ENCODE assay signal across 16 mouse cellular contexts in the genomic region with DNA sequence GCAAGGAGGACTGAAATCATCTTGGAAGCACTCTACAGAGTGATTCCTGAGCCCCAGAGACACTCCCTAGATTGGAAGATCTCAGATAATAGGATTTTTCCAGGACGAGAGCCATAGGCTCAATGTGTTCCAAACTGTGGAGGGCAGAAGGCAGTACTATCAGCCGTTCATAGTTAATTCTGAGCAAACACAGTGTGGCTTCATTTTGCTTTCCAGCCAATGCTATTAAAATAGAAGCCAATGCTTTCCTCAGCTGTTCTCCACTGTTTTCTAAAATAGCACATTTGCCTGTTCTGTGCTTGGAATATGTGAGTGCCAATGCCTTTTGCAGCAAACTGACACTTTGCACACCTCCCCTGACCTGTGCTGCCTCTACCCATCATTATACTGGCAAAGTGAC.
"Had no signal": no experiment of that assay in that cellular context is flagged by ENCODE, and none has a peak within 500 bp of the region (broad histone marks: within the 10 kb centered on the region; RNA-seq: fewer than 3 reads in every experiment).

No protein-coding gene starts in this region.

- H3K36me3 ChIP-seq: limb, embryonic 10.5 days; liver, embryonic 12.5 days; lung, embryonic 15.5 days; midbrain, embryonic 15.5 days; neural tube, embryonic 12.5 days had no signal

- H3K27me3 ChIP-seq: liver, embryonic 12.5 days; lung, embryonic 15.5 days; midbrain, embryonic 15.5 days; neural tube, embryonic 12.5 days had no signal

- DNase-seq: kidney, adult 18-20 months; kidney, postnatal 10 days; kidney, postnatal 4 days; lung, postnatal 14 days; thymus, adult 18-20 months; thymus, postnatal 14 days had no signal

- H3K9ac ChIP-seq: liver, embryonic 12.5 days; lung, embryonic 15.5 days; midbrain, embryonic 15.5 days; neural tube, embryonic 12.5 days had no signal

- H3K9me3 ChIP-seq: limb, embryonic 10.5 days; liver, embryonic 12.5 days; lung, embryonic 15.5 days; megakaryocyte, embryonic 14.5 days; midbrain, embryonic 15.5 days; neural tube, embryonic 12.5 days had no signal

- ATAC-seq: inflammation-experienced regulatory T-cells, adult 6 months; liver, embryonic 12.5 days; midbrain, embryonic 15.5 days had no signal

- H3K27ac ChIP-seq: limb, embryonic 10.5 days; liver, embryonic 12.5 days; lung, embryonic 15.5 days; macrophage; midbrain, embryonic 15.5 days; neural tube, embryonic 12.5 days; stomach, postnatal 0 days had no signal

- H3K4me3 ChIP-seq: limb, embryonic 10.5 days; liver, embryonic 12.5 days; lung, embryonic 15.5 days; megakaryocyte, embryonic 14.5 days; midbrain, embryonic 15.5 days; neural tube, embryonic 12.5 days had no signal

- H3K4me2 ChIP-seq: liver, embryonic 12.5 days; lung, embryonic 15.5 days; midbrain, embryonic 11.5 days; midbrain, embryonic 15.5 days; neural tube, embryonic 12.5 days had no signal
